Mouse (Mus musculus) spleen, adult 2 months (tissue): ENCODE measurements around the gene Eef2k.

Experiments
- CTCF ChIP-seq: fragments of 200-500 bp; IDR thresholded peaks from 2 replicates; pipeline ENCODE4 v1.5.1; 2011; ENCODE audit warnings: mild to moderate bottlenecking, inconsistent platforms; ENCODE audit not compliant: insufficient read depth, insufficient read length, insufficient replicate concordance; ENCODE audit errors: extremely low read depth
- POLR2A ChIP-seq: fragments of 200-500 bp; IDR thresholded peaks from 2 replicates; pipeline ENCODE4 v1.6.1; 2011; ENCODE audit warnings: low read depth, low read length, inconsistent platforms

DNA sequence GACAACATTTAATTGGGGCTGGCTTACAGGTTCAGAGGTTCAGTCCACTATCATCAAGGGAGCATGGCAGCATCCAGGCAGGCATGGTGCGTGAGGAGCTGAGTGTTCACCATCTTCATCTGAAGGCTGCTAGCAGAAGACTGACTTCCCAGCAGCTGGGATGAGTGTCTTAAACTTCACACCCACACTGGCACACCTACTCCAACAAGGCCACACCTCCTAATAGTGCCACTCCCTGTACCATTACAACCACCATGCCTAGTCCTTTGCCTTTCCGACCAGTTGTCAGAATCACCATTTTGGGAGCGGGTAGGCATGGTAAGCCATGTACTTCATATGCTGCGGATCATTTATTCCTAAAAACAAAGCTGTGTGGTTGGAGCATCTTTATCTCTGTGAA, 38.1 kb downstream of the Eef2k start:
- TF ChIP-seq POLR2A, result no peak
- no peak for TF ChIP-seq CTCF
